Mouse (Mus musculus): ENCODE results near the gene Olfr1009. TPM values are rescaled to one million over a fixed set of nuclear protein-coding genes. Genes with fewer than 3 reads are reported as not detected.
A peak's percentile ranks its signal among the peaks of the same experiment; 100 is the strongest.
"Not testable (repeated sequence)": the region's sequence is repeated elsewhere in the genome, so short reads cannot be mapped to it uniquely, and the experiment has no call there.

The Olfr1009 gene
- total RNA-seq (2021): not detected
- long read RNA-seq, experiment 1: 0 reads
- long read RNA-seq, experiment 2: 0 reads

- DNase-seq (ENCODE audit: low spot score in 2 of 2): no peak
Measured at GRCm38 (mm10) chr2:85715119-85715518, at the start of gene Olfr1009. Gene Olfr1009 (plus strand): TSS chr2:85715419.

- DNase-seq (ENCODE audit: low spot score in 2 of 2): no peak
Measured at GRCm38 (mm10) chr2:85678667-85679066, 36.6 kb upstream of the Olfr1009 start, which contains the start of gene Olfr1006. Gene Olfr1006 (minus strand): TSS chr2:85678767.

- DNase-seq (ENCODE audit: low spot score in 2 of 2): no peak
Measured at GRCm38 (mm10) chr2:85689131-85689530, 26.1 kb upstream of the Olfr1009 start, which contains the start of gene Olfr1008. Gene Olfr1008 (plus strand): TSS chr2:85689431.

GRCm38 (mm10) chr2:85710680-85711079, 4.5 kb upstream of the Olfr1009 start:
- DNase-seq (ENCODE audit: low spot score in 2 of 2): not testable (repeated sequence)

- DNase-seq (ENCODE audit: low spot score in 2 of 2): no peak
Measured at GRCm38 (mm10) chr2:85711159-85711558, 4.1 kb upstream of the Olfr1009 start.

GRCm38 (mm10) chr2:85725793-85726192, 10.6 kb downstream of the Olfr1009 start:
- DNase-seq (ENCODE audit: low spot score in 2 of 2): peak in 1 of 2 experiments; percentile 49

- DNase-seq (ENCODE audit: low spot score in 2 of 2): no peak
Measured at GRCm38 (mm10) chr2:85753822-85754221, 38.6 kb downstream of the Olfr1009 start.

- no peak for DNase-seq (ENCODE audit: low spot score in 2 of 2)
Measured at GRCm38 (mm10) chr2:85762666-85763065, 47.4 kb downstream of the Olfr1009 start, which contains the start of gene Olfr1012. Gene Olfr1012 (minus strand): TSS chr2:85762766.

GRCm38 (mm10) chr2:85766798-85767197, 51.6 kb downstream of the Olfr1009 start, which contains the start of gene Olfr1013:
Gene Olfr1013 (plus strand): TSS chr2:85767098.
- no peak for DNase-seq (ENCODE audit: low spot score in 2 of 2)

- no peak for DNase-seq (ENCODE audit: low spot score in 2 of 2)
Measured at GRCm38 (mm10) chr2:85772413-85772812, 57.2 kb downstream of the Olfr1009 start, which contains the start of gene Olfr1014. Gene Olfr1014 (plus strand): TSS chr2:85772713.

Other genes starting within 250 kb of the Olfr1009 start
- under 1 TPM; 0.43 to 0.65 TPM for gene 4833423E24Rik, start 196.4 kb upstream of the Olfr1009 start, total RNA-seq (2021)
- not detected for gene Olfr996, start 136.2 kb upstream of the Olfr1009 start, total RNA-seq (2021)
- gene Olfr998, start 126.5 kb upstream of the Olfr1009 start, total RNA-seq (2021): not detected
- gene Olfr1000, start 103.5 kb upstream of the Olfr1009 start, total RNA-seq (2021): not detected
- gene Olfr1002, start 64.7 kb upstream of the Olfr1009 start, total RNA-seq (2021): not detected
- not detected for gene Olfr154, start 51.0 kb upstream of the Olfr1009 start, total RNA-seq (2021)
- not detected for gene Olfr1006, start 36.7 kb upstream of the Olfr1009 start, total RNA-seq (2021)
- not detected for gene Olfr1008, start 26.0 kb upstream of the Olfr1009 start, total RNA-seq (2021)
- gene Olfr1012, start 47.3 kb downstream of the Olfr1009 start, total RNA-seq (2021): not detected
- gene Olfr1013, start 51.7 kb downstream of the Olfr1009 start, total RNA-seq (2021): not detected
- not detected for gene Olfr1014, start 57.3 kb downstream of the Olfr1009 start, total RNA-seq (2021)
- gene Olfr1015, start 66.6 kb downstream of the Olfr1009 start, total RNA-seq (2021): not detected
- not detected for gene Olfr1016, start 87.1 kb downstream of the Olfr1009 start, total RNA-seq (2021)
- gene Olfr1018, start 103.1 kb downstream of the Olfr1009 start, total RNA-seq (2021): not detected
- not detected for gene Olfr1019, start 130.1 kb downstream of the Olfr1009 start, total RNA-seq (2021)
- gene Olfr1020, start 131.6 kb downstream of the Olfr1009 start, total RNA-seq (2021): not detected
- not detected for gene Olfr1022, start 153.2 kb downstream of the Olfr1009 start, total RNA-seq (2021)
- gene Olfr1023, start 170.2 kb downstream of the Olfr1009 start, total RNA-seq (2021): not detected
- not detected for gene Olfr1024, start 189.6 kb downstream of the Olfr1009 start, total RNA-seq (2021)
- not detected for gene Olfr1025-ps1, start 199.8 kb downstream of the Olfr1009 start, total RNA-seq (2021)
- not detected for gene Olfr1026, start 206.1 kb downstream of the Olfr1009 start, total RNA-seq (2021)
- gene Olfr1028, start 235.0 kb downstream of the Olfr1009 start, total RNA-seq (2021): not detected